Mouse (Mus musculus) bone marrow macrophage, adult 2 months (primary cell): Measurements from ENCODE around the gene Cubn.

ENCODE experiments used
- CTCF ChIP-seq: IDR thresholded peaks from 2 replicates; pipeline ENCODE4 v1.5.1; 2012; ENCODE audit warnings: low read depth, mild to moderate bottlenecking, low read length, moderate library complexity
- POLR2A ChIP-seq: IDR thresholded peaks from 2 replicates; pipeline ENCODE4 v1.6.1; 2012; ENCODE audit warnings: mild to moderate bottlenecking, low read depth, low read length, borderline replicate concordance

GRCm38 (mm10) chr2:13386631-13387030 is 105.0 kb downstream of the Cubn start:
- TF ChIP-seq CTCF (no peak), POLR2A (no peak)
